Mouse (Mus musculus): ENCODE data around the gene Gm10750.
"Not testable (repeated sequence)": the region's sequence is repeated elsewhere in the genome, so short reads cannot be mapped to it uniquely, and the experiment has no call there.

Gm10750 gene

GRCm38 (mm10) chr2:149017137-149017536 lies at the start of gene Gm10750:
TSS of gene Gm10750 (minus strand) at chr2:149017237.
- DNase-seq (ENCODE audit: low spot score in 2 of 2): not testable (repeated sequence)

- DNase-seq (ENCODE audit: low spot score in 2 of 2): no peak
Observed at GRCm38 (mm10) chr2:149004826-149005225, 12.2 kb downstream of the Gm10750 start.

- no peak for DNase-seq (ENCODE audit: low spot score in 2 of 2)
Observed at GRCm38 (mm10) chr2:149003151-149003550, 13.9 kb downstream of the Gm10750 start, which contains the start of gene Gm1330. TSS of gene Gm1330 (minus strand) at chr2:149003251.

GRCm38 (mm10) chr2:148995133-148995532 lies 21.9 kb downstream of the Gm10750 start:
- no peak for DNase-seq (ENCODE audit: low spot score in 2 of 2)

All from spleen, postnatal 10 days (tissue).